Mouse (Mus musculus): Measurements from ENCODE around the gene Ppp1r36. TPM values are rescaled to one million over a fixed set of nuclear protein-coding genes. Genes with fewer than 3 reads are reported as not detected.
"Not testable (repeated sequence)": the region's sequence is repeated elsewhere in the genome, so short reads cannot be mapped to it uniquely, and the experiment has no call there.

Gene Ppp1r36
- polyA plus RNA-seq, 1 experiment from 2014 or later: 3.2 TPM

GRCm38 (mm10) chr12:76430879-76431406, 13.6 kb downstream of the Ppp1r36 start:
- Histone ChIP-seq H3K9ac (no peak overlapping the region), H3K4me3 (replicated peaks) (no peak overlapping the region), H3K36me3 (no peaks in the 10 kb centered on the region), H3K4me2 (no peak overlapping the region), H3K9me3 (no peaks in the 10 kb centered on the region), H3K27me3 (replicated peaks) (no peaks in the 10 kb centered on the region), H3K27ac (no peak overlapping the region), H3K4me1 (peaks cover 4% of the 10 kb centered on the region; the same call in 1 of the 2 replicates)
- 43% methylated on average over 5 of the region's 5 CpGs for WGBS
- no peak for ATAC-seq (ENCODE audit: insufficient read depth, low FRiP score, low read depth)

- Histone ChIP-seq H3K4me3 (replicated peaks) (no peak overlapping the region), H3K9me3 (no peaks in the 10 kb centered on the region), H3K9ac (no peak overlapping the region), H3K27me3 (replicated peaks) (no peaks in the 10 kb centered on the region), H3K4me2 (no peak overlapping the region), H3K27ac (no peak overlapping the region), H3K4me1 (peaks cover 4% of the 10 kb centered on the region; the same call in 1 of the 2 replicates), H3K36me3 (no peaks in the 10 kb centered on the region)
- no peak for ATAC-seq (ENCODE audit: insufficient read depth, low FRiP score, low read depth)
- 70% methylated on average over 6 of the region's 6 CpGs for WGBS
These were observed 14.1 kb downstream of the Ppp1r36 start for GRCm38 (mm10) chr12:76431431-76431830.

DNA sequence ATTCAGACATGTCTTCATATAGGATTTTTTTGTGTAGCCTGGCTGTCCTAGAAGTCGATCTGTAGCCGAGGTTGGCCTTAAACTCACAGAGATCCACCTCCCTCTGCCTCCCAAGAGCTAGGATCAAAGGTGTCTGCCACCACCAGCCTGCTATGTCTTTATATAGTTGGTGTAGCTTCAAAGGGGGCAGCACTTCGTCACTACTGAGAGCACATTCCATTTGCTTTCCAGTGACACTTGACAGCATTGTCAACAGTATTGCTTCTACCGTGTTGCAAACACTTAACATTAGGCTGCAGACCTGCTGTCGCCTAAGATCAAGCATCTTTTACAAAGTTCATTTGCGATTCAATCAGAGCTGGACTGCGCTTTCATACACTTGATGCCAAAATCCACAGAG, 16.8 kb downstream of the Ppp1r36 start:
- no peaks in the 10 kb centered on the region for H3K36me3 ChIP-seq

DNA sequence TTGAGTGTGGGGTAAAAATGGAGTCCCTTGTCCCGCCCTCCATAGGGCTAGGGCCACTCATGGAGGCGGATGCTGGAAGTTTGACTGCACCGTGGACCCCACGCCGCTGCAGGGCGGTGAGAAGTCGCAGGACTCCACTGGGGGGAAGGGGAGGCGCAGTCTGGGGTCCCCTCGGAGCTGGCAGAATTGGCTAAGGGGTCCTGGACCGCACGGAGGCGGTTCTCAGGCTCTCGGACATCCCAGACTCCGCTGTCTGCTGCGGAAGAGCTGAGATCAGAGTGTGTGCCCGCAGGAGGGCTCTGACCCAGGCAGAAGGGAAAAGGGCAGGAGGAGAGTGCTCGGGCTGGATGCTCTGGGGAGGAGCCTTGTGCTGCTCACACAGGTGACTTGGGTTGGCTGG, 17.7 kb downstream of the Ppp1r36 start:
- WGBS: 3% methylated on average over 17 of the region's 17 CpGs
- peak; percentile 35; the same call in 1 of the 2 replicates for ATAC-seq (ENCODE audit: insufficient read depth, low FRiP score, low read depth)
- no peaks in the 10 kb centered on the region for H3K27me3 ChIP-seq (replicated peaks)

More for the DNA sequence above, 16.8 kb downstream of the Ppp1r36 start:
- no peak overlapping the region for H3K4me2 ChIP-seq
- no peaks in the 10 kb centered on the region for H3K27me3 ChIP-seq (replicated peaks)
- H3K27ac ChIP-seq: no peak overlapping the region
- 40% methylated on average over 7 of the region's 7 CpGs for WGBS
- peaks cover 4% of the 10 kb centered on the region; the same call in 1 of the 2 replicates for H3K4me1 ChIP-seq
- no peak overlapping the region for H3K9ac ChIP-seq
- no peaks in the 10 kb centered on the region for H3K9me3 ChIP-seq
- no peak for ATAC-seq (ENCODE audit: insufficient read depth, low FRiP score, low read depth)
- H3K4me3 ChIP-seq (replicated peaks): no peak overlapping the region

DNA sequence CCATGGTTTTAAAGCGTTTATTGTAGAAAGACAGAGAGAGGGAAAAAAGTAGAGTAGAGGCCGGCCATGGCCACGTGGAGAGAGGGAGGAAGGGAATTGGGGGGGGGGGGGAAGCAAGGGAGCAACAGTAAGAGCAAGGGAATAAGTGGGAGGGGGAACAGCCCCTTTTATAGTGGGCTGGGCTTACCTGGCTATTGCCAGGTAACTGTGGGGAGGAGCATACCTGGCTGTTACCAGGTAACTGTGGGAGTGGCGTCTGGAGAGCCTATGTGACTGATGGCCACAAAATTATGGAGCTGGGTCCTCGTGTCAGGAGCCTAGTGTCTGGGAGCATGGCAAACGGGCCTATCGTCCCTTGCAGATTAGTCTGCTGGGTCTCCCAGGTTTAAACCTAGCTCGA, 18.2 kb downstream of the Ppp1r36 start:
- 43% methylated on average over 8 of the region's 8 CpGs for WGBS
- Histone ChIP-seq H3K27me3 (replicated peaks) (no peaks in the 10 kb centered on the region), H3K27ac (no peak overlapping the region), H3K4me1 (peaks cover 4% of the 10 kb centered on the region; the same call in 1 of the 2 replicates), H3K9ac (no peak overlapping the region), H3K4me3 (replicated peaks) (peak overlapping the region; percentile 38), H3K9me3 (no peaks in the 10 kb centered on the region), H3K4me2 (peak overlapping the region; percentile 81), H3K36me3 (no peaks in the 10 kb centered on the region)
- peak; percentile 31; the same call in 1 of the 2 replicates for ATAC-seq (ENCODE audit: insufficient read depth, low FRiP score, low read depth)

More for the DNA sequence above, 17.7 kb downstream of the Ppp1r36 start:
- Histone ChIP-seq H3K4me3 (replicated peaks) (peak overlapping the region; percentile 38), H3K9me3 (no peaks in the 10 kb centered on the region), H3K27ac (no peak overlapping the region), H3K4me1 (peaks cover 4% of the 10 kb centered on the region; the same call in 1 of the 2 replicates), H3K36me3 (no peaks in the 10 kb centered on the region), H3K4me2 (peak overlapping the region; percentile 81), H3K9ac (0 out of 2 replicates have a peak overlapping the region, but pooled peaks have one; percentile 19)

DNA sequence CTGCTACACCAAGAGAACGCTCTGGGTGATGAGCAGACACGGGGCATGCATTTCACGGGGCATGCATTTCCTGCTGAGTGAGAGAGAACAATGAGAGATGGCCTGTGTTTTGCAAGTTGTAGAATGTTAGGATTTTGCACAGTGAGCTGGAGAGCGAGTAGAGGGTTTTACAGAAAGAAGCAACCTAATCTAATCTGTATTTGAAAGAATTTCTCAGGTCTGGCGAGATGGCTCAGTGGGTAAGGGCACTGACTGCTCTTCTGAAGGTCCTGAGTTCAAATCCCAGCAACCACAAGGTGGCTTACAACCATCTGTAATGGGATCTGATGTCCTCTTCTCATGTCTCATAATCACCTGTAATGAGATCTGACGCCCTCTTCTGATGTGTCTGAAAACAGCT, 26.1 kb downstream of the Ppp1r36 start:
- ATAC-seq (ENCODE audit: insufficient read depth, low FRiP score, low read depth): not testable (repeated sequence)

GRCm38 (mm10) chr12:76444359-76444772, 27.0 kb downstream of the Ppp1r36 start:
- ATAC-seq (ENCODE audit: insufficient read depth, low FRiP score, low read depth): no peak

More for the DNA sequence above, 26.1 kb downstream of the Ppp1r36 start:
- H3K27me3 ChIP-seq (replicated peaks); H3K36me3 ChIP-seq; H3K4me1 ChIP-seq; H3K4me2 ChIP-seq; H3K9me3 ChIP-seq; H3K27ac ChIP-seq; H3K4me3 ChIP-seq (replicated peaks); H3K9ac ChIP-seq: not testable (repeated sequence)
- WGBS: 80% methylated on average over 6 of the region's 6 CpGs

DNA sequence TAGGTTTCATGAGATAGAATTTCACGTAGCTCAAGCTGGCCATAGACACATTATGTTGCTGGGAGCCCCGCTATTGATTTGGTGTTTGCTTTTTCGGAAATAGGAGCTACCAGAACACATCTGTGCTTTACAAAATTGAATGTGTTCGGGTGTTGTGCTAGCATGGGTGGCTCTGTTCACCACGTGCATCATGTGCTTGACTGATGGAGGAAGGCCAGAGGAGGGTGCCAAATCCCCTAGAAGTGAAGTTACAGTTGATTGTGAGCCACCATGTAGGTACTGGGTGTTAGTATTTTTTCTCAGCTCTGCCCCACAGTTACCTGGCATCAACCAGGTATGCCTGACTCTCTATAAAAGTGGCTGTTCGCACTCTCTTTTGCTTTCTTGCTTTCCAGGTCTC, 27.5 kb downstream of the Ppp1r36 start:
- no peaks in the 10 kb centered on the region for H3K27me3 ChIP-seq (replicated peaks)
- H3K9ac ChIP-seq: no peak overlapping the region
- H3K36me3 ChIP-seq: no peaks in the 10 kb centered on the region
- no peak overlapping the region for H3K27ac ChIP-seq
- H3K4me2 ChIP-seq: no peak overlapping the region
- no peaks in the 10 kb centered on the region for H3K4me1 ChIP-seq
- no peak overlapping the region; the same call in 1 of the 2 replicates for H3K4me3 ChIP-seq (replicated peaks)
- ATAC-seq (ENCODE audit: insufficient read depth, low FRiP score, low read depth): no peak
- WGBS: 79% methylated on average over 6 of the region's 6 CpGs
- H3K9me3 ChIP-seq: no peaks in the 10 kb centered on the region

More at GRCm38 (mm10) chr12:76444359-76444772, 27.0 kb downstream of the Ppp1r36 start:
- H3K4me3 ChIP-seq (replicated peaks): no peak overlapping the region; the same call in 1 of the 2 replicates
- H3K9me3 ChIP-seq: no peaks in the 10 kb centered on the region
- H3K36me3 ChIP-seq: no peaks in the 10 kb centered on the region
- no peaks in the 10 kb centered on the region for H3K27me3 ChIP-seq (replicated peaks)
- no peak overlapping the region for H3K9ac ChIP-seq
- no peak overlapping the region for H3K4me2 ChIP-seq
- H3K27ac ChIP-seq: no peak overlapping the region
- WGBS: 50% methylated on average over 10 of the region's 10 CpGs
- no peaks in the 10 kb centered on the region for H3K4me1 ChIP-seq

DNA sequence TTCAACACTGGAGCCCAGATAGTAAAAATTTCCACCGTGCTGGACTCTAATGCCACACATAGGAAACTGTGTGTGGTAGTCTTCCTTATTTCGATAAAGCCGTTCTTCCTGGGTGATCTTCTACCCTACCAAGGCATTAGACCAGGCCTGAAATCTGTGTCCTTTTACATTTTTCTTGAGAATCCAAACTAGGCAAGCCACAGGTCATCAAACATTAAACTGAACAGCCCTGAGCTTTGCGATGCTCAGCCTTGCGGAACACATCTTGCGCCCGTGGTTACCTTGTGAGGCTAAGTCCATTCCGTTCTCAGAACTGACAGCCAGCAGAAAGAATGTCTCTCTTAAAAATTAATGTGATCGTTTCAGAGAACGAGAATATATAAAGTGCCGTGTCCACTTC, 28.9 kb downstream of the Ppp1r36 start:
- Histone ChIP-seq H3K27me3 (replicated peaks) (no peaks in the 10 kb centered on the region), H3K36me3 (no peaks in the 10 kb centered on the region), H3K4me2 (no peak overlapping the region), H3K4me1 (no peaks in the 10 kb centered on the region), H3K9me3 (no peaks in the 10 kb centered on the region), H3K4me3 (replicated peaks) (no peak overlapping the region), H3K27ac (no peak overlapping the region), H3K9ac (no peak overlapping the region)
- ATAC-seq (ENCODE audit: insufficient read depth, low FRiP score, low read depth): no peak
- 82% methylated on average over 11 of the region's 11 CpGs for WGBS

- H3K9ac ChIP-seq: no peak overlapping the region
- H3K4me3 ChIP-seq (replicated peaks): no peak overlapping the region
- H3K4me1 ChIP-seq: no peaks in the 10 kb centered on the region
- no peaks in the 10 kb centered on the region for H3K36me3 ChIP-seq
- no peak overlapping the region; the same call in 1 of the 2 replicates for H3K27ac ChIP-seq
- ATAC-seq (ENCODE audit: insufficient read depth, low FRiP score, low read depth): no peak
- H3K9me3 ChIP-seq: no peaks in the 10 kb centered on the region
- peak overlapping the region; percentile 2; the same call in 1 of the 2 replicates for H3K4me2 ChIP-seq
- H3K27me3 ChIP-seq (replicated peaks): no peaks in the 10 kb centered on the region
- WGBS: 55% methylated on average over 6 of the region's 6 CpGs
These were observed 30.8 kb downstream of the Ppp1r36 start for GRCm38 (mm10) chr12:76448127-76448526.

- WGBS: 35% methylated on average over 2 of the region's 2 CpGs
- no peak overlapping the region for H3K4me3 ChIP-seq (replicated peaks)
- no peak overlapping the region for H3K27ac ChIP-seq
- H3K36me3 ChIP-seq: no peaks in the 10 kb centered on the region
- H3K4me1 ChIP-seq: no peaks in the 10 kb centered on the region
- no peak overlapping the region for H3K4me2 ChIP-seq
- H3K9ac ChIP-seq: no peak overlapping the region
- H3K27me3 ChIP-seq (replicated peaks): no peaks in the 10 kb centered on the region
- no peaks in the 10 kb centered on the region for H3K9me3 ChIP-seq
- ATAC-seq (ENCODE audit: insufficient read depth, low FRiP score, low read depth): no peak
These were observed 34.9 kb downstream of the Ppp1r36 start for GRCm38 (mm10) chr12:76452203-76452602.

- H3K27me3 ChIP-seq (replicated peaks); H3K4me3 ChIP-seq (replicated peaks); H3K9ac ChIP-seq; H3K4me1 ChIP-seq; H3K9me3 ChIP-seq; ATAC-seq (ENCODE audit: insufficient read depth, low FRiP score, low read depth); H3K4me2 ChIP-seq; H3K36me3 ChIP-seq: not testable (repeated sequence)
- H3K27ac ChIP-seq: peak overlapping the region; percentile 67; the same call in 1 of the 2 replicates
- 78% methylated on average over 4 of the region's 4 CpGs for WGBS
These were observed 41.1 kb downstream of the Ppp1r36 start for GRCm38 (mm10) chr12:76458445-76458844.

Measured in stomach, embryonic 15.5 days (tissue).